Mouse (Mus musculus) forebrain, embryonic 13.5 days (tissue): ENCODE results near the gene Bloc1s5. TPM values are rescaled to one million over a fixed set of nuclear protein-coding genes. Genes with fewer than 3 reads are reported as not detected.
"Not testable (repeated sequence)": the region's sequence is repeated elsewhere in the genome, so short reads cannot be mapped to it uniquely, and the experiment has no call there.

Source experiments
- ATAC-seq: fragments of 200-750 bp; cut with Nextera tagmentation; 2 replicates; pipeline ENCODE4 v1.8.0; 2017
- H3K27ac ChIP-seq: fragments of 300-500 bp; sonication (generic); 2 replicates; pipeline ENCODE4 v1.5.1; 2015; ENCODE audit warnings: inconsistent platforms, mild to moderate bottlenecking, moderate library complexity
- H3K27me3 ChIP-seq: fragments of 300-500 bp; sonication (generic); 2 replicates; pipeline ENCODE4 v1.6.1; 2015; ENCODE audit warnings: mild to moderate bottlenecking, inconsistent platforms
- H3K36me3 ChIP-seq: fragments of 300-500 bp; sonication (generic); 2 replicates; pipeline ENCODE4 v1.6.1; 2015; ENCODE audit warnings: mild to moderate bottlenecking, inconsistent platforms; ENCODE audit not compliant: poor library complexity, severe bottlenecking
- H3K4me1 ChIP-seq: fragments of 300-500 bp; sonication (generic); 2 replicates; pipeline ENCODE4 v1.6.1; 2015; ENCODE audit warnings: inconsistent platforms
- H3K4me2 ChIP-seq: fragments of 300-500 bp; sonication (generic); 2 replicates; pipeline ENCODE4 v1.6.1; 2015; ENCODE audit warnings: inconsistent platforms, mild to moderate bottlenecking, moderate library complexity
- H3K4me3 ChIP-seq: fragments of 300-500 bp; sonication (generic); 2 replicates; pipeline ENCODE4 v1.5.1; 2015; ENCODE audit warnings: mild to moderate bottlenecking, inconsistent platforms
- H3K9ac ChIP-seq: fragments of 300-500 bp; sonication (generic); 2 replicates; pipeline ENCODE4 v1.6.1; 2015; ENCODE audit warnings: mild to moderate bottlenecking, inconsistent platforms
- H3K9me3 ChIP-seq: fragments of 300-500 bp; sonication (generic); replicated peaks from 2 replicates; pipeline ENCODE4 v1.6.1; 2016; ENCODE audit warnings: inconsistent platforms
- WGBS: fragments of 180-500 bp; shearing (Covaris S2); methylation state at CpG from one replicate; pipeline ENCODE4 v1.1.7; 2015; 5-methylcytosine and 5-hydroxymethylcytosine counted together
- polyA plus RNA-seq: library from polyadenylated mRNA; unstranded; fragments of >200 nt; fragmentation: Nextera tagmentation; extraction: Ambion mirVana; gene quantifications from 2 replicates; pipeline ENCODE4 v1.2.1, GENCODE M21; 2015

The Bloc1s5 gene
- polyA plus RNA-seq, 1 experiment from 2014 or later: 24.3 TPM

GRCm38 (mm10) chr13:38640961-38641360, 6.1 kb upstream of the Bloc1s5 start:
- Histone ChIP-seq H3K9me3 (no peaks in the 10 kb centered on the region), H3K4me1 (no peaks in the 10 kb centered on the region), H3K4me3 (no peak overlapping the region), H3K36me3 (peaks cover 41% of the 10 kb centered on the region), H3K4me2 (no peak overlapping the region), H3K9ac (no peak overlapping the region), H3K27ac (no peak overlapping the region), H3K27me3 (no peaks in the 10 kb centered on the region)
- ATAC-seq: no peak
- WGBS: 89% methylated on average over 5 of the region's 5 CpGs

GRCm38 (mm10) chr13:38638694-38639093, 3.8 kb upstream of the Bloc1s5 start:
- no peak for ATAC-seq
- no peak overlapping the region for H3K4me3 ChIP-seq
- H3K27me3 ChIP-seq: no peaks in the 10 kb centered on the region
- H3K9me3 ChIP-seq: no peaks in the 10 kb centered on the region
- H3K36me3 ChIP-seq: peaks cover 21% of the 10 kb centered on the region
- H3K27ac ChIP-seq: no peak overlapping the region
- WGBS: 81% methylated on average over 11 of the region's 11 CpGs
- no peak overlapping the region for H3K4me2 ChIP-seq
- H3K9ac ChIP-seq: no peak overlapping the region
- H3K4me1 ChIP-seq: peaks cover 6% of the 10 kb centered on the region

- WGBS: under 1% methylated on average over 19 of the region's 19 CpGs
- Histone ChIP-seq H3K9me3 (no peaks in the 10 kb centered on the region), H3K9ac (peak overlapping the region; percentile 83), H3K27ac (no peak overlapping the region), H3K36me3 (no peaks in the 10 kb centered on the region), H3K4me1 (peaks cover 7% of the 10 kb centered on the region), H3K4me3 (peak overlapping the region; percentile 78), H3K27me3 (no peaks in the 10 kb centered on the region), H3K4me2 (peak overlapping the region; percentile 81)
- ATAC-seq: peak; percentile 82
Measured at GRCm38 (mm10) chr13:38634256-38634799, 581 bp downstream of the Bloc1s5 start.

GRCm38 (mm10) chr13:38633287-38634000, 1.5 kb downstream of the Bloc1s5 start:
- Histone ChIP-seq H3K4me3 (peak overlapping the region; percentile 78), H3K9me3 (no peaks in the 10 kb centered on the region), H3K4me2 (peak overlapping the region; percentile 81; the same call in 1 of the 2 replicates), H3K27ac (no peak overlapping the region), H3K36me3 (no peaks in the 10 kb centered on the region), H3K9ac (no peak overlapping the region), H3K27me3 (no peaks in the 10 kb centered on the region), H3K4me1 (peaks cover 7% of the 10 kb centered on the region)
- 99% methylated on average over 6 of the region's 6 CpGs for WGBS
- ATAC-seq: no peak

GRCm38 (mm10) chr13:38632556-38632955, 2.4 kb downstream of the Bloc1s5 start:
- Histone ChIP-seq H3K36me3 (no peaks in the 10 kb centered on the region), H3K9me3 (no peaks in the 10 kb centered on the region), H3K27me3 (no peaks in the 10 kb centered on the region), H3K9ac (no peak overlapping the region), H3K4me3 (no peak overlapping the region), H3K4me1 (peaks cover 7% of the 10 kb centered on the region), H3K4me2 (no peak overlapping the region), H3K27ac (no peak overlapping the region)
- 92% methylated on average over 6 of the region's 6 CpGs for WGBS
- ATAC-seq: no peak

GRCm38 (mm10) chr13:38626229-38626525, 8.7 kb downstream of the Bloc1s5 start:
- Histone ChIP-seq H3K27ac (no peak overlapping the region), H3K9me3 (no peaks in the 10 kb centered on the region), H3K4me3 (no peak overlapping the region), H3K9ac (no peak overlapping the region; the same call in 1 of the 2 replicates), H3K4me2 (no peak overlapping the region), H3K4me1 (0 out of 2 replicates have a peak, but pooled peaks cover 4% of the 10 kb centered on the region), H3K27me3 (no peaks in the 10 kb centered on the region), H3K36me3 (0 out of 2 replicates have a peak, but pooled peaks cover 5% of the 10 kb centered on the region)
- no peak for ATAC-seq
- 21% methylated on average over 6 of the region's 6 CpGs for WGBS

GRCm38 (mm10) chr13:38625492-38626228, 9.2 kb downstream of the Bloc1s5 start:
- Histone ChIP-seq H3K4me1 (0 out of 2 replicates have a peak, but pooled peaks cover 4% of the 10 kb centered on the region), H3K4me2 (no peak overlapping the region), H3K9ac (no peak overlapping the region), H3K4me3 (no peak overlapping the region), H3K27me3 (no peaks in the 10 kb centered on the region), H3K36me3 (0 out of 2 replicates have a peak, but pooled peaks cover 5% of the 10 kb centered on the region), H3K9me3 (no peaks in the 10 kb centered on the region), H3K27ac (no peak overlapping the region)
- 20% methylated on average over 5 of the region's 5 CpGs for WGBS
- ATAC-seq: no peak

- H3K4me2 ChIP-seq: no peak overlapping the region
- no peak overlapping the region for H3K9ac ChIP-seq
- ATAC-seq: no peak
- no peaks in the 10 kb centered on the region for H3K9me3 ChIP-seq
- no peaks in the 10 kb centered on the region for H3K27me3 ChIP-seq
- H3K27ac ChIP-seq: no peak overlapping the region
- 0 out of 2 replicates have a peak, but pooled peaks cover 4% of the 10 kb centered on the region for H3K4me1 ChIP-seq
- no peak overlapping the region for H3K4me3 ChIP-seq
- 0 out of 2 replicates have a peak, but pooled peaks cover 5% of the 10 kb centered on the region for H3K36me3 ChIP-seq
- WGBS: 82% methylated on average over 8 of the region's 8 CpGs
Measured at GRCm38 (mm10) chr13:38624292-38624902, 10.5 kb downstream of the Bloc1s5 start.

GRCm38 (mm10) chr13:38623296-38623695, 11.6 kb downstream of the Bloc1s5 start:
- 0 out of 2 replicates have a peak, but pooled peaks cover 4% of the 10 kb centered on the region for H3K4me1 ChIP-seq
- H3K9me3 ChIP-seq: no peaks in the 10 kb centered on the region
- ATAC-seq: no peak
- no peak overlapping the region for H3K9ac ChIP-seq
- 0 out of 2 replicates have a peak, but pooled peaks cover 8% of the 10 kb centered on the region for H3K36me3 ChIP-seq
- H3K4me2 ChIP-seq: no peak overlapping the region
- WGBS: 94% methylated on average over 5 of the region's 5 CpGs
- no peak overlapping the region for H3K27ac ChIP-seq
- H3K4me3 ChIP-seq: no peak overlapping the region
- no peaks in the 10 kb centered on the region for H3K27me3 ChIP-seq

GRCm38 (mm10) chr13:38618001-38618630, 16.8 kb downstream of the Bloc1s5 start:
- H3K4me1 ChIP-seq, H3K4me3 ChIP-seq, H3K27me3 ChIP-seq, H3K9ac ChIP-seq, ATAC-seq, H3K4me2 ChIP-seq, H3K9me3 ChIP-seq, H3K27ac ChIP-seq: not testable (repeated sequence)
- WGBS: 82% methylated on average over 4 of the region's 4 CpGs
- H3K36me3 ChIP-seq: peaks cover 21% of the 10 kb centered on the region

GRCm38 (mm10) chr13:38616887-38617286, 18.0 kb downstream of the Bloc1s5 start:
- Histone ChIP-seq H3K4me1 (no peaks in the 10 kb centered on the region), H3K9me3 (no peaks in the 10 kb centered on the region), H3K9ac (no peak overlapping the region), H3K4me3 (no peak overlapping the region), H3K27ac (no peak overlapping the region), H3K4me2 (no peak overlapping the region), H3K36me3 (peaks cover 33% of the 10 kb centered on the region), H3K27me3 (no peaks in the 10 kb centered on the region)
- 81% methylated on average over 4 of the region's 4 CpGs for WGBS
- ATAC-seq: no peak
